Mouse (Mus musculus) heart, embryonic 14.5 days (tissue): Measurements from ENCODE around the gene Mex3b. TPM values are rescaled to one million over a fixed set of nuclear protein-coding genes. Genes with fewer than 3 reads are reported as not detected.

ENCODE experiments used
- ATAC-seq: fragments of 200-750 bp; cut with Nextera tagmentation; 2 replicates; pipeline ENCODE4 v1.8.0; 2017; ENCODE audit warnings: low read depth, moderate TSS enrichment; ENCODE audit not compliant: insufficient number of reproducible peaks, insufficient read depth, low FRiP score
- H3K27ac ChIP-seq, 2 experiments: fragments of 200-500 bp in 1 of 2; fragments of 300-500 bp in 1 of 2; sonication (generic) in 1 of 2; replicated peaks in 1 of 2; 2 replicates each; pipeline ENCODE4 v1.5.1; 2012 to 2014; ENCODE audit warnings: low read depth in 2 of 2, low read length in 2 of 2, control low read depth in 1 of 2, mild to moderate bottlenecking in 1 of 2, mixed read lengths in 1 of 2; ENCODE audit not compliant: control insufficient read depth in 1 of 2, insufficient read depth in 1 of 2
- H3K27me3 ChIP-seq: fragments of 300-500 bp; sonication (generic); 2 replicates; pipeline ENCODE4 v1.6.1; 2014; ENCODE audit warnings: mild to moderate bottlenecking, low read length, control low read depth; ENCODE audit not compliant: control insufficient read depth, insufficient read depth
- H3K36me3 ChIP-seq: fragments of 300-500 bp; sonication (generic); 2 replicates; pipeline ENCODE4 v1.6.1; 2014; ENCODE audit warnings: mild to moderate bottlenecking, control low read depth, low read length, mixed read lengths; ENCODE audit not compliant: control insufficient read depth, insufficient read depth
- H3K4me1 ChIP-seq, 2 experiments: fragments of 200-500 bp in 1 of 2; fragments of 300-500 bp in 1 of 2; sonication (generic) in 1 of 2; 2 replicates each; pipeline ENCODE4 v1.6.1; 2012 to 2014; ENCODE audit warnings: low read length in 2 of 2, control low read depth in 1 of 2, mixed read lengths in 1 of 2; ENCODE audit not compliant: control insufficient read depth in 2 of 2, insufficient read depth in 2 of 2
- H3K4me2 ChIP-seq: fragments of 300-500 bp; sonication (generic); 2 replicates; pipeline ENCODE4 v1.6.1; 2014; ENCODE audit warnings: mild to moderate bottlenecking, low read length
- H3K4me3 ChIP-seq, 2 experiments: fragments of 200-500 bp in 1 of 2; fragments of 300-500 bp in 1 of 2; sonication (generic) in 1 of 2; 2 replicates each; pipeline ENCODE4 v1.5.1; 2012 to 2014; ENCODE audit warnings: low read length in 2 of 2, mild to moderate bottlenecking in 2 of 2, control low read depth in 1 of 2, low read depth in 1 of 2, moderate library complexity in 1 of 2; ENCODE audit not compliant: control insufficient read depth in 1 of 2, insufficient read depth in 1 of 2
- H3K9ac ChIP-seq: fragments of 300-500 bp; sonication (generic); 2 replicates; pipeline ENCODE4 v1.6.1; 2014; ENCODE audit warnings: mild to moderate bottlenecking, low read length
- H3K9me3 ChIP-seq: fragments of 300-500 bp; sonication (generic); 2 replicates; pipeline ENCODE4 v1.6.1; 2016; ENCODE audit warnings: low read length, control low read depth; ENCODE audit not compliant: control insufficient read depth
- WGBS: fragments of 180-500 bp; shearing (Covaris S2); extraction: QIAGEN DNeasy Blood & Tissue Kit; methylation state at CpG from one replicate; pipeline ENCODE4 v1.1.7; 2014; 5-methylcytosine and 5-hydroxymethylcytosine counted together
- polyA plus RNA-seq: library from polyadenylated mRNA; unstranded; fragments of >200 nt; fragmentation: Nextera tagmentation; extraction: Ambion mirVana; gene quantifications from 2 replicates; pipeline ENCODE4 v1.2.1, GENCODE M21; 2014

Mex3b gene
- polyA plus RNA-seq, 1 experiment from 2014 or later, result 10.3 TPM

DNA sequence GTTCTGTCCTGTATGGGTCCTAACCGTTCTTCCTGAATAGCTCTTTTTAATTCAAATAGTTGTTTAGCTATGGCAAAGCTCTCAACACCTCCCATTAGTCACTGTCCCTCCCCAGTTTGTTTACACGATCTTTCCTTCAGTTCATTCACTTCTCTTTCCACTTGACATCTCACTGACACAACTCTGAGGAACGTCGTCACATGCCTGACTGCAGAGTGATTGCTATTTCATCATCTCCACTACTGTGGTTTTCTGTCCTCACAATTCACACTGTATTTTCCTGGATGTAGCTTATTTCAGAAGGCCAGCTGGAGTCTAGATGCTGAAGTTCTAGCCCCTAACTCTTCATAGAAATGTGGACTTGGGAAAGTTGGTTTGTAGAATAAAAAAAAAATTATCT lies 8.5 kb upstream of the Mex3b start:
- H3K9me3 ChIP-seq, result no peaks in the 10 kb centered on the region
- 45% methylated on average over 4 of the region's 4 CpGs for WGBS
- no peak overlapping the region for H3K9ac ChIP-seq
- no peak overlapping the region for H3K4me3 ChIP-seq
- no peak overlapping the region for H3K27ac ChIP-seq
- no peak for ATAC-seq
- peaks cover 3 to 4% of the 10 kb centered on the region in 2 experiments; a peak in 2 of 4 replicates for H3K4me1 ChIP-seq
- no peaks in the 10 kb centered on the region for H3K27me3 ChIP-seq
- H3K4me2 ChIP-seq, result no peak overlapping the region
- no peaks in the 10 kb centered on the region for H3K36me3 ChIP-seq

DNA sequence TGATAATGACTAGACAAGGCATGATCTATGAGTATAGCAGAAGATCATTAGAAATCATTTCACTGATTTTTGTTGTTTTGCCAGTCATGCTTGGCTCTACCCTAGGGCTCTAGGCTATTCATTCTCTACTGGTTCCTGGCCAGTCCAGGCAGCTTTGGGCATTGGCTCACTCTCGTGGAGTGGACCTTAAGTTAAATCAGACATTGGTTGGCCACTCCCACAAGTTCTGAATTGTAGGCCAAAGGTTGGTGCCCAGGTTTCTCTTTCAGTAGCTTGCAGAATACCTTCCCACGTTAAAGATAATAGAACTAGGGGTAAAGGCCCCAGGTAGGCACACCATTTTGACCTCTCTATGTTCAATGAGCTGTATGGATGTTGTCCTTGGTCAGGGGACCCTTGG lies 6.5 kb upstream of the Mex3b start:
- Histone ChIP-seq H3K4me1 (peaks cover 2 to 6% of the 10 kb centered on the region in 2 experiments; a peak in 2 of 4 replicates), H3K4me2 (no peak overlapping the region), H3K27ac (no peak overlapping the region), H3K9me3 (no peaks in the 10 kb centered on the region), H3K36me3 (no peaks in the 10 kb centered on the region), H3K27me3 (no peaks in the 10 kb centered on the region), H3K9ac (no peak overlapping the region), H3K4me3 (no peak overlapping the region)
- no peak for ATAC-seq
- 68% methylated on average over 2 of the region's 2 CpGs for WGBS

DNA sequence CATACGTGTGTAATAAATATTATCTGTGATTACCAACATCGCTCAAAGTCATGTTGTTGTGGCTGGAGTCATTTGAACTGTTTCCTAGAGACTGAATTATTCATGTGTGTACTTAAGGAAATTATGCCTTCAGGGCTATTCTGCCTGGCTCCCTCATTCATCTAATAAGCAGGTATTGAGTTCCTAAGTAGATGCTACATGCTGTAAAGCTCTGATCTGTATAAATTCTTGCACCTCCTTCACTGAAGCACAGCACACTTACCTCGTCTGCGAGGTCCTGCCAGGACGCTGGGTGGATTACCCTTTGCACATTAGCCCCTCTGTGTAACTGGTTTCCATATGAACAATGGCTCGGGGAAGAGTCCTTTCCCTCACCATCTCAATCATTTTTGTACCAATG lies 3.8 kb upstream of the Mex3b start:
- no peak overlapping the region for H3K4me3 ChIP-seq
- 77% methylated on average over 6 of the region's 6 CpGs for WGBS
- no peaks in the 10 kb centered on the region for H3K27me3 ChIP-seq
- no peak overlapping the region for H3K27ac ChIP-seq
- ATAC-seq, result no peak
- no peak overlapping the region for H3K4me2 ChIP-seq
- no peaks in the 10 kb centered on the region for H3K36me3 ChIP-seq
- H3K4me1 ChIP-seq, result peaks cover 2 to 6% of the 10 kb centered on the region in 2 experiments; a peak in 2 of 4 replicates
- no peaks in the 10 kb centered on the region for H3K9me3 ChIP-seq
- H3K9ac ChIP-seq, result no peak overlapping the region

GRCm38 (mm10) chr7:82864260-82864990 lies 2.7 kb upstream of the Mex3b start:
- H3K4me2 ChIP-seq, result peak overlapping the region; percentile 80
- peak overlapping the region; percentile 62; the same call in 1 of the 2 replicates for H3K9ac ChIP-seq
- no peak for ATAC-seq
- no peaks in the 10 kb centered on the region for H3K9me3 ChIP-seq
- peak overlapping the region in 1 of 2 experiments; percentile 55; a peak in 2 of 4 replicates for H3K27ac ChIP-seq
- H3K36me3 ChIP-seq, result peaks cover 5% of the 10 kb centered on the region
- 61% methylated on average over 8 of the region's 8 CpGs for WGBS
- H3K4me3 ChIP-seq, result no peak overlapping the region
- no peaks in the 10 kb centered on the region for H3K27me3 ChIP-seq
- peaks cover 8 to 12% of the 10 kb centered on the region in 2 experiments for H3K4me1 ChIP-seq

DNA sequence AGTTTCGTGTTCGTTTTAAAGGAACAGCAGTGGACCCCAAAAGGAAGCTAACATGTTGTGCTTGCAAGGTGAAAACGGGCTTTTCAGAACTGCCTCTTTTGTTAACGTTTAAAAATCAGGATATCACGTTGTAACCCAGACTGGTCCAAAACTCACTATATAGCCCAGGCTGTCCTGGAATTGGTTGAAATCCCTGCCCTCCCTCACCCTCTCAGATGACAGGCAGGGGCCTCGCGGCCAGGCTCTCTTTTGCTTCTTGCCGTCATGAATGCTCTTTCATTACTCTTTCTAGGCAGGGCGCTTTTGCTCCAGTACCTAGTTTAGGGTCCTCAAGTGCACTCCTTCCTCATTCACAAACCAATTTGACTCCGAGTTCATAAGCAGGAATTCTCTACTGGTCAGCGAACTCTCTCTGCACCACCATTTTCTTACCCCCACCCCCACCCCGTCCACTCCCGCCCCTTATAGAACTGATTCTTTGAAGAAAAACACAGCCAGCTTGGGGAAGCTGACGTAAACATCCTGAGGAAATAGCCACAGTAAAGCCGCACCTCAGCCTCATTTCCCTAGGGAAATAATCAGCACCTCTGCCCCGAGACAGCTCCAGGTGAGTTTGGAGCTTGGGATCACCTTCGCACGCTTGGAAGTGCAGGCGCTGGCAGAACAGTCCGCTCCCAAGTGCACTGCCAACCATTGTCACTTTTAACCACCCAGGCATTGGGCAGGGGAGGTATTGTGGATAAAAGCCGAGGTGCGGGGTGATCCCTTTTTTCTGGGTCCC lies 2.0 kb upstream of the Mex3b start:
- 3% methylated on average over 22 of the region's 22 CpGs for WGBS
- Histone ChIP-seq H3K9ac (peak overlapping the region; percentile 62), H3K4me3 (peak overlapping the region; percentile 53 to 95), H3K9me3 (no peaks in the 10 kb centered on the region), H3K27ac (peak overlapping the region; percentile 55 to 63), H3K4me2 (peak overlapping the region; percentile 80), H3K27me3 (no peaks in the 10 kb centered on the region), H3K36me3 (peaks cover 13% of the 10 kb centered on the region), H3K4me1 (peaks cover 12 to 20% of the 10 kb centered on the region in 2 experiments)
- no peak for ATAC-seq

DNA sequence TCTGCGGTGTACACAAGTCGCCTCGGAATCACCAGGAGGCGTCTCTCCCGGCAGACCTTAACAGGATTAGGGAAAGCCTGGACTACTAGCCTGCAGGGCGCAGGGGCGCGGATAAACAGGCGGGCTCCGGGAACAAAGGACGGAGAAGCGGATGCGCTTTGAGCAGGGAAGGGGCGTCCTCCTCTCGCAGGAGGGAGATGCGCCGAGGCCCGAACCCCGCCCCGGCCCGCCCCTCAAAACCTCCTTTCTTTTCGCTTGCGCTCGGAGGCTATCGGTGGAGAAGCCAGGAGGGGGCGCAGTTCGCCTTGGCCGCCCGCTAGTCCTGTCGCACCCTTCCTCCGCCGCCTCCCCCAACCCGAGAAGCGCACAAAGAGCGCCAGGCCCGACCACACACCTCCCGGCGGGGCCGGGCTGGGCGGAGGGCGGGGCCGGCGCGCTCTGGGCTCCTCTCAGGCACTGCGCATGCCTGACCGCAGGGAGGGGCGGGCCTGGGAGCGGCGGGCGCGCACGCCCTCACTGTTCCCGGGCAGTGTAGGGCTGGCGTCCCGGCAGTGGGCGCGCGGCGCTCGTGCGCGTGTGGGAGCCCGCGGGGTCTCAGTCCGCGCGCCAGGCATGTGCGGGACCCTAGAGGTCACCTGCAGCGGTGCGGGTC lies 1.2 kb upstream of the Mex3b start:
- Histone ChIP-seq H3K9ac (peak overlapping the region; percentile 92), H3K4me2 (peak overlapping the region; percentile 80), H3K9me3 (no peaks in the 10 kb centered on the region), H3K4me3 (peak overlapping the region; percentile 92 to 95), H3K36me3 (peaks cover 17% of the 10 kb centered on the region), H3K4me1 (peaks cover 12 to 22% of the 10 kb centered on the region in 2 experiments), H3K27me3 (no peaks in the 10 kb centered on the region), H3K27ac (peak overlapping the region; percentile 90 to 99)
- under 1% methylated on average over 62 of the region's 70 CpGs for WGBS
- ATAC-seq, result peak; percentile 93

DNA sequence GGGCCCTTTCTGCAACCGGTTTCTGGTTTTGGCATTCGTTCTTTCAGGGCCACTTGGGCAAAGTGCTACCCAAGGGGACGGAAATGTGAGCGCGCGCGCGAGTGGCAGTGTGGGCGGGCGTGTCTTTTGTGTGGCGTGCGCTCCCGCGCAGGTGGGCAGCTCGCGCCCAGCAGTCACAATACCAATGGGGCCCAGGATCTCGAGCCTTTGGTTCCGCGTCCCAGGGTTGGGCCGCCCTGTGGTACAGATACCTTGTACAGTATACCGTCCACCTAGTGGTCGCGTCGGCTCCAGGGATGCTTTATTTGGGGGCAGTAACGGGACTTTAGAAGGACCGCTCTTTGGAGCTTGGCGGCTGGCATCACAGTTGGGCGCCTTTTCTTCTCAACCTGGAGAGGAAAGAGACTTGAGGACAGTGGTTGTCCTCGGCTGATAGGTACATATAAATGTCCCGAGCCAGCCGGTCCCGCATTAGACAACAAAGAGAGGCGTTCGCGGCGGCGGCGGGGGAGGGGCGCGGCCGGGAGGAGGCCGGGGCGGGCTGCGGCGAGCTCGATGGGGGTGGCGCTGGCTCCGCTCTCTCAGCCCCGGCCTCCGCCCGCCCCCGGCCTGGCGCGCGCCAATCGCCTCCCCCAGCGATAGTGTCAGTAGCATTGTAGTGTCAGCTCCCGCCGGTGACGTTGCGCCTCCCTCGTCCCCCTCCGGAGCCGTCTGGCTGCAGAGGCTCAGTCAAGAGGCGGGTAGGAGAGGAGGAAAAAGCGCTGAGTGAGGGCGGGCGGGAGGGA lies 455 bp upstream of the Mex3b start:
- Histone ChIP-seq H3K9me3 (no peaks in the 10 kb centered on the region), H3K9ac (peak overlapping the region; percentile 98), H3K4me1 (peaks cover 12 to 22% of the 10 kb centered on the region in 2 experiments), H3K4me3 (peak overlapping the region; percentile 92 to 95), H3K27ac (peak overlapping the region; percentile 90 to 99), H3K36me3 (peaks cover 18% of the 10 kb centered on the region), H3K27me3 (no peaks in the 10 kb centered on the region), H3K4me2 (peak overlapping the region; percentile 80)
- peak; percentile 84 for ATAC-seq
- 0% methylated on average over 59 of the region's 68 CpGs for WGBS
